Mouse (Mus musculus) G1E (cell line): ENCODE data around the gene Hoxd3. TPM values are rescaled to one million over a fixed set of nuclear protein-coding genes. Genes with fewer than 3 reads are reported as not detected.

ENCODE experiments used
- ATAC-seq: 2 replicates; pipeline ENCODE4 v1.8.0; 2016; ENCODE audit warnings: mild to moderate bottlenecking; ENCODE audit not compliant: insufficient number of reproducible peaks, poor library complexity, low FRiP score, severe bottlenecking; ENCODE audit errors: extremely low read depth
- DNase-seq: peaks from one replicate; pipeline ENCODE4 v3.0.0; 2012; ENCODE audit warnings: low spot score
- H3K27me3 ChIP-seq: 2 replicates; pipeline ENCODE4 v1.6.1; 2012; ENCODE audit warnings: mild to moderate bottlenecking, low read length, inconsistent platforms; ENCODE audit not compliant: insufficient read depth
- H3K36me3 ChIP-seq: replicated peaks from 2 replicates; pipeline ENCODE3; 2012; ENCODE audit warnings: mild to moderate bottlenecking, inconsistent platforms
- H3K4me1 ChIP-seq: 2 replicates; pipeline ENCODE4 v1.6.1; 2012; ENCODE audit warnings: low read depth, low read length, inconsistent platforms, mixed read lengths; ENCODE audit not compliant: insufficient read depth
- H3K4me3 ChIP-seq: 2 replicates; pipeline ENCODE4 v1.5.1; 2012; ENCODE audit warnings: low read depth, mild to moderate bottlenecking, inconsistent platforms, low read length, moderate library complexity, mixed read lengths
- H3K9me3 ChIP-seq: replicated peaks from 2 replicates; pipeline ENCODE4 v1.6.1; 2012; ENCODE audit warnings: inconsistent platforms
- CTCF ChIP-seq: IDR thresholded peaks from 2 replicates; pipeline ENCODE4 v1.5.1; 2012; ENCODE audit warnings: low read depth, low read length, inconsistent platforms, mixed read lengths
- GATA1 ChIP-seq: IDR thresholded peaks from 2 replicates; pipeline ENCODE4 v1.6.1; 2012; ENCODE audit warnings: borderline replicate concordance, low read length, inconsistent platforms, mixed read lengths
- GATA2 ChIP-seq: IDR thresholded peaks from 2 replicates; pipeline ENCODE4 v1.6.1; 2012; ENCODE audit warnings: low read depth, low read length, inconsistent platforms, borderline replicate concordance
- POLR2AphosphoS5 ChIP-seq: IDR thresholded peaks from 2 replicates; pipeline ENCODE4 v1.6.1; 2012; ENCODE audit warnings: low read depth, low read length, inconsistent platforms; ENCODE audit not compliant: insufficient replicate concordance
- TAL1 ChIP-seq: conservative IDR thresholded peaks from 2 replicates; pipeline ENCODE4 v1.6.1; 2012; ENCODE audit warnings: low read depth, low read length, inconsistent platforms, mixed read lengths
- polyA plus RNA-seq: library from polyadenylated mRNA; stranded (reverse); fragments of >175 nt; gene quantifications from 2 replicates; pipeline ENCODE4 v1.2.3, GENCODE M21; 2012
- total RNA-seq, 2 experiments: library from RNA; stranded (forward) in 1 of 2; stranded (reverse) in 1 of 2; fragments of 200-1000 nt in 1 of 2; fragments of >200 nt in 1 of 2; fragmentation: Nextera tagmentation in 1 of 2; gene quantifications; 2 replicates each; pipeline ENCODE4 v1.2.3; 2014 to 2017

The Hoxd3 gene
- total and polyA plus RNA-seq, 3 experiments, result 0.17 to 0.75 (median 0.22) TPM

DNA sequence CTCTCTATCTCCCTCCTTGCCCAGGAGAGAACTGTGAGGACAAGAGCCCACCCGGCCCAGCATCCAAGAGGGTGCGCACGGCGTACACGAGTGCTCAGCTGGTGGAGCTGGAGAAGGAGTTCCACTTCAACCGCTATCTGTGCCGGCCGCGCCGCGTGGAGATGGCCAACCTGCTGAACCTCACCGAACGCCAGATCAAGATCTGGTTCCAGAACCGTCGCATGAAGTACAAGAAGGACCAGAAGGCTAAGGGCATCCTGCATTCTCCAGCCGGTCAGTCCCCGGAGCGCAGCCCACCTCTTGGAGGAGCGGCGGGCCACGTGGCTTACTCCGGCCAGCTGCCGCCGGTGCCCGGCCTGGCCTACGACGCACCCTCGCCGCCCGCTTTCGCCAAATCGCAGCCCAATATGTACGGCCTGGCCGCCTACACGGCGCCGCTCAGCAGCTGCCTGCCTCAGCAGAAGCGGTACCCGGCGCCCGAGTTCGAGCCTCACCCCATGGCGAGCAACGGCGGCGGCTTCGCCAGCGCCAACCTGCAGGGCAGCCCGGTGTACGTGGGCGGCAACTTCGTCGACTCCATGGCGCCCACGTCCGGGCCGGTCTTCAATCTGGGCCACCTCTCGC, 34.7 kb downstream of the Hoxd3 start:
- Histone ChIP-seq H3K36me3 (no peaks in the 10 kb centered on the region), H3K27me3 (peaks cover 37% of the 10 kb centered on the region), H3K4me1 (peaks cover 6% of the 10 kb centered on the region; the same call in 1 of the 2 replicates), H3K9me3 (peaks cover 13% of the 10 kb centered on the region; the same call in 1 of the 2 replicates), H3K4me3 (no peak overlapping the region)
- ATAC-seq (no peak), DNase-seq (no peak)
- no peak for TF ChIP-seq GATA2
- TF ChIP-seq POLR2AphosphoS5, result no peak
- no peak for TF ChIP-seq TAL1
- TF ChIP-seq CTCF, result no peak
- TF ChIP-seq GATA1, result no peak

DNA sequence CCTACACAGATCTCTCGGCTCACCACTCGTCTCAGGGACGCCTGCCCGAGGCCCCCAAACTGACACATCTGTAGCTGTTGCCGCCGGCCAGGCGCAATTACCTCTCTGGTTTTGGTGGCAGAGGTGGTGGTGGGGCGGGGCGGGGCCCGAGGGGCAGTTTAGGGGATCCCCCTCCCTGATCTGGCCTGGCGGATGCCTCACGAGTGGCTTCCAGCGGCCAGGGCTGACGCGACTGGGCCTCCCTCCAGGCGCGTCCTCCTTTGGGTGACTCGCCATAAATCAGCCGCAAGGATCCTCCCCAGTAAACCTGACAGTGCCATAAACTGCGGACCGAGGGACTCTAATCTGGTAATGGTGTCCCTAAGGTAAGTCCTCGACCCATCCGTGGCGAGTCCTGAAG, 35.3 kb downstream of the Hoxd3 start:
- Histone ChIP-seq H3K9me3 (peaks cover 13% of the 10 kb centered on the region; the same call in 1 of the 2 replicates), H3K4me3 (no peak overlapping the region), H3K4me1 (peaks cover 6% of the 10 kb centered on the region; the same call in 1 of the 2 replicates), H3K36me3 (no peaks in the 10 kb centered on the region), H3K27me3 (peaks cover 35% of the 10 kb centered on the region)
- no peak for TF ChIP-seq GATA2
- TF ChIP-seq CTCF, result no peak
- no peak for DNase-seq
- no peak for ATAC-seq

DNA sequence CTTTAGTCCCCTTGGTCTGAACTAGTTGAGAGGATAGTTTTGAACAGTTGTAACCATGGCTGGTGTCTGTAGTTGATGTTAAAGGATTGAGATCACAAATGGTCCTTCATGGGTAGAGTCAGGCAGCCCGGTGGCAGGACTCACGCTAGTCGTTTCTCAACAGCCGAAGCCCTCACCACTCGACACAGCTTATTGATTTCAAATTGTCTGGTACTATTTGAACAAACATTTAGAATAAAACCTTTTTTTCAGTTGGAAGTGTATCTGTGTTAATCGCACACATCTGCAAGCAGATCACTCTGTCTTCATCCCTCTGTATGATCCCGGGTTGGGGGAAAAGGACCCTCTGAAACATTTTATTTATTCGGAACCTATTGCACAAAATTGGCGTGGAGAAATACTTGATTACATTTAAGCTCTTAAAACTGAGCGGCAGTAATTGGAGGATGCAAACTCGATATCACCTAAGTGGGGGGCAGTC, 36.0 kb downstream of the Hoxd3 start:
- no peak for DNase-seq
- TF ChIP-seq POLR2AphosphoS5 (no peak), GATA1 (no peak), TAL1 (no peak), GATA2 (no peak), CTCF (no peak)
- ATAC-seq, result no peak
- Histone ChIP-seq H3K4me1 (peaks cover 6% of the 10 kb centered on the region; the same call in 1 of the 2 replicates), H3K9me3 (peaks cover 13% of the 10 kb centered on the region; the same call in 1 of the 2 replicates), H3K4me3 (no peak overlapping the region), H3K27me3 (peaks cover 35% of the 10 kb centered on the region), H3K36me3 (no peaks in the 10 kb centered on the region)

DNA sequence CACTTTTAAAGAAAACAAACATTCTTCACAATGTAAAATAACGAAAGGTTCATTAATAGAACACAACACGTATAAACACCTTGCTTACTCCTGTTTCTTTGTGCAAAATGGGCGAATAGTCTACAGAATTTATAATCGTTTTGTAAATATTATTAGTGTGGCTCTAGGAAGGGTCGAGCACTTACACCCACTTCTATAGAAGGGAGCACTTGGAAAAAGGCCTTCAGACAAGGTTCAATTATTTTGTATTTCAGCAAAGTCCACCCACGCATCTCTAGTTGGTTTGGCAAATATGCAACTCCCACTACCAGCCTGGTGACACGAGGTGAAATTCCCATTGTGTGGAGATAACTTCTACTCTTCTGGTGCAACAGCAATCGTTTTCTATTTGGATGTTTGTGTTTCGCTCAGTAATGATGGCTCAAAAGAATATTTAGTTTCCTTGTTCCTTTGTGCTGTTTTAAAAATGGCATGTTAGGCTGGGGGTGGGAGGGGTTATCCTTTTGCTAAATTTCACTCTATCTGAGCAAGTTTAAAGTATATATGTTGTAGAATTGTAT, 36.8 kb downstream of the Hoxd3 start:
- no peaks in the 10 kb centered on the region for H3K36me3 ChIP-seq
- H3K4me3 ChIP-seq, result no peak overlapping the region
- no peak for ATAC-seq
- peaks cover 6% of the 10 kb centered on the region; the same call in 1 of the 2 replicates for H3K4me1 ChIP-seq
- peaks cover 15% of the 10 kb centered on the region; the same call in 1 of the 2 replicates for H3K9me3 ChIP-seq
- no peak for DNase-seq
- H3K27me3 ChIP-seq, result peaks cover 42% of the 10 kb centered on the region
- TF ChIP-seq CTCF (no peak), GATA1 (no peak), TAL1 (no peak)

DNA sequence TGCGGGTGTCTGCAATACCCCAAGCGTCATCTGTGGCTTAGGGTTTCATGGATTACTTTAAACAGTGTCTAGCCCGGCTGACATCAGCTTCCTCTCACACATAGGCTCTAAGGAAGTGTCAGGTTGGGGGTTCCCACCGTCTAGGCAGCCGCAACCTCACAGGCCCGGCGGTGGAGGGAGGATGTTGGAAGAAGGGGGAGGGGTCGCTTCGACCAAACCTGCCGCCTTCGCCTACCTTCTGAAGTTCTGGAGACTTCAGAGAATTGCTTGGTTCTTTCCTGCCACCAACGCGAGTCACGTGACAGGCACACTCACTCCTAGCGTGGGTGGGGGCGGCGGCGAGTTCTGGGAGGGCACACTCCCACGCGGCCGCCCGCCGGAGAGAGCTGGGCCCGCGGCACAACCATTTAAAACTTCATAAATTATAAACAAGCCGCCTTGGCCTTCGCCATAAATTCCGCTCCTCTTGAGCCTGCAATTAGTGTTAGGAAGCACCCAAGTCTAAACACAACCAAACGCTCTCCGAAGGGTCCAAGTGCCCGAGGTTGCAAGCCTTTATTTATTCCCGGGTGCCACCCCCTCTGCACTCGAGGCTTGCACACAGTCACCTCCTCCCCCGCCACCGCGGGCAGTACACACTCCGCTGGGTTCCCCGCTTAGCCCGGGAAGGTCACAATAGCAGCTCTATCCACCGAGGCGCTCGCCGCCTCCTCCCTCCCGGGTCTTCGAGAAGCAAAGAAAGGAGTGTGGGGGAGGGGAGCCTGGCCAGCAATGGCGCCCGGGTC, 37.8 kb downstream of the Hoxd3 start:
- DNase-seq (no peak), ATAC-seq (no peak)
- TF ChIP-seq GATA2 (no peak), CTCF (no peak), POLR2AphosphoS5 (no peak), TAL1 (no peak), GATA1 (no peak)
- Histone ChIP-seq H3K36me3 (no peaks in the 10 kb centered on the region), H3K27me3 (peaks cover 35% of the 10 kb centered on the region), H3K4me1 (peaks cover 6% of the 10 kb centered on the region; the same call in 1 of the 2 replicates), H3K4me3 (no peak overlapping the region), H3K9me3 (peaks cover 15% of the 10 kb centered on the region; the same call in 1 of the 2 replicates)

DNA sequence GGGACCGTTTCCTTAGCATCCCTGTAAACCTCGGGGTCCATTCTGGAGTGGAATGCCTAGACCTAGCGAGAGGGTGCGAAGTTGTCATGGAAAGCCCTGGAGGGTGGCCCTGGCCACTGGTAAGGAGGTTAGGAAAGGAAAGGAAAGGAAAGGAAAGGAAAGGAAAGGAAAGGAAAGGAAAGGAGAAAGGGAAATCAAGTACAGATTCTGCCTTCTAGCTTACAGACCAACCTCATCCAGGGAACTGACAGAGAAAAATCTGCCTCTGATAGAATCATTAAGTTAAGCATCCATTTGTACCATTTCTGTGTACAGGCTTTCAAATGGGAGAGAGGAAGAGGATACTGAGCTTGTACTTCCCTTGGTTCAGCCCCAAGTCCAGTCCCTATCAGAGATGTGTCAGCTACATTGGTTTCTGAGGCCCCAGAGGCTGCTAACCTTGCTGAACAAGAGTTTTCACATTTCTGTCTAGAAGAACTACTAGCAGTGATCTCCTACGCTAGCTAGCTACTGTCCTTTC, 39.1 kb downstream of the Hoxd3 start:
- no peak for TF ChIP-seq GATA2
- no peak for TF ChIP-seq POLR2AphosphoS5
- no peak for TF ChIP-seq CTCF
- TF ChIP-seq GATA1, result no peak
- TF ChIP-seq TAL1, result no peak
- peaks cover 32% of the 10 kb centered on the region for H3K27me3 ChIP-seq

More for the DNA sequence above, 39.1 kb downstream of the Hoxd3 start:
- H3K4me1 ChIP-seq, result peaks cover 6% of the 10 kb centered on the region; the same call in 1 of the 2 replicates
- H3K36me3 ChIP-seq, result no peaks in the 10 kb centered on the region
- ATAC-seq, result no peak
- no peak overlapping the region for H3K4me3 ChIP-seq
- no peak for DNase-seq
- H3K9me3 ChIP-seq, result peaks cover 15% of the 10 kb centered on the region; the same call in 1 of the 2 replicates
